Mouse (Mus musculus) testis, adult 2 months (tissue): Measurements from ENCODE around the gene Nupl1.

Experiments
- CTCF ChIP-seq: fragments of 200-500 bp; IDR thresholded peaks from 2 replicates; pipeline ENCODE4 v1.5.1; 2012; ENCODE audit warnings: low read depth, mild to moderate bottlenecking, inconsistent platforms, low read length, moderate library complexity; ENCODE audit not compliant: control insufficient read depth, insufficient read depth, insufficient replicate concordance
- POLR2A ChIP-seq: fragments of 200-500 bp; IDR thresholded peaks from 2 replicates; pipeline ENCODE4 v1.6.1; 2012; ENCODE audit warnings: low read depth, mild to moderate bottlenecking, inconsistent platforms, low read length, moderate library complexity; ENCODE audit not compliant: control insufficient read depth

GRCm38 (mm10) chr14:60188201-60188825, 62.9 kb downstream of the Nupl1 start:
- no peak for TF ChIP-seq CTCF
- TF ChIP-seq POLR2A, result no peak
